Mouse (Mus musculus): ENCODE results near the gene Zfp90. TPM values are rescaled to one million over a fixed set of nuclear protein-coding genes. Genes with fewer than 3 reads are reported as not detected.
A peak's percentile ranks its signal among the peaks of the same experiment; 100 is the strongest.
"Not testable (repeated sequence)": the region's sequence is repeated elsewhere in the genome, so short reads cannot be mapped to it uniquely, and the experiment has no call there.

Zfp90 gene
- total RNA-seq (2021) = 1 to 10 TPM; 2.8 to 3.2 TPM
- long read RNA-seq, experiment 1, partial matches to known transcripts = 0 of 1 reads
- long read RNA-seq, experiment 1, other reads (novel, unspliced or antisense) = 0 of 1 reads
- long read RNA-seq, experiment 2, partial matches to known transcripts = 0 of 1 reads
- long read RNA-seq, experiment 2, other reads (novel, unspliced or antisense) = 0 of 1 reads

GRCm38 (mm10) chr8:106415182-106415971, at the start of gene Zfp90:
Zfp90 (plus strand) TSS chr8:106415327.
- DNase-seq = peak; percentile 93 to 96

GRCm38 (mm10) chr8:106368501-106368900, 46.6 kb upstream of the Zfp90 start:
- no peak for DNase-seq

- DNase-seq = no peak
Observed at GRCm38 (mm10) chr8:106369069-106369468, 46.1 kb upstream of the Zfp90 start.

DNA sequence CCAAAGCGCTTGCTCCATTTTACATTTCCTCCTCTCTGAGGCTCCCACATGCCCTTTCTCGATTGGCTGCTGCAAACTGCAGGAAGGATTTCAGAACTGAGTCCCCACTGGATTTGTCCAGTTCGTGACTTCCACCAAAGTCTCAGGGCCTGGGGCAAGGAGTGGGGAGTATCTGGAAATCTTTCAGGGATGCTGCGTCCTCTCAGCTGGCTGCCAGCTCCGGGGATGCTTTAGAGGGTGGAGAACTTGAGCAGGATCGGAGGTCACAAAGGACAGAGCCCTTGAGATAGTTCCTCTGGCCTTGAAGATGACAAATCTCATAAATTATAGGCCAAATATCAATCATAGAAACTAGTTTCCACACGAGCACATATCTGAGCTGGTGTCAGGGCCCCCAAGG, 39.2 kb upstream of the Zfp90 start:
- no peak for DNase-seq

DNA sequence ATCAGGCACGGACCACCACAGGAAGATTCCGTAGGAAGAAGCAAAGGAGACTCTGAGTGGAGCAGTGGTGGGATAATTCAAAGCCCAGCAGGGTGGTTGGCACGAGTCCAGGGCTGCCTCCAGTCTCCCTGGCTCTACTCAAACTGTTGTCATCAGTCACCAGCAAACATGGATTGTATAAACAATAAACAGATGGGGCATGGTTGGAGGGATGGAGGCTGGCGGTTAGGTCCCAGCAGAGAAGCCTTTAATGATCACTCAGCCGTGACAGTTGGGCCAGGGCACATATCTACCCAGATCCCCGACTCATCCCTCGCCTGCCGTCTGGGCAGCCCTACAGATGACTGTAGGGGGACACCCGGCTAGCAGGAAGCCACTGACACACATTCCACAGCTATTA, 38.3 kb upstream of the Zfp90 start:
- DNase-seq = no peak

- peak; percentile 61 to 79 for DNase-seq
Observed at GRCm38 (mm10) chr8:106378501-106379048, 36.6 kb upstream of the Zfp90 start.

DNA sequence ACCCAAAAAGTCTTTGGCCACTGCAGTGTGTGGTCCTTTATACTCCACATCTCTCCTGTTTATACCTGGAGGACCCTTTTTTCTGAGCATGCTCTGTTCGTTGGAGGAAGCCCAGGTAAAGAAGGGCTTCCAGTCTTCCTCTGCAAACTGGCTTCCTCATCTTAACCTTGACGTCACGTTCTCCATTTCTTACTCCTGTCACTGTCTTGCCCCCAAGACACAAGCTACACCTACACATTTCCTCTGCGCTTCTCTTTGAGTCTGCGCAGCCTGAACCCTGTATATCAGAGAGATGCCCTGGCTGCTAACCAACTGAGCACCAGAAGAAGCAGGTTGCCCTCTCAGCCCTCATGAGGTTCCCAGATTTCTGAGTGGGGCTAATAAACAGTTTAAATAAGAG, 35.8 kb upstream of the Zfp90 start:
- no peak for DNase-seq

GRCm38 (mm10) chr8:106381026-106381425, 34.1 kb upstream of the Zfp90 start:
- no peak for DNase-seq

DNA sequence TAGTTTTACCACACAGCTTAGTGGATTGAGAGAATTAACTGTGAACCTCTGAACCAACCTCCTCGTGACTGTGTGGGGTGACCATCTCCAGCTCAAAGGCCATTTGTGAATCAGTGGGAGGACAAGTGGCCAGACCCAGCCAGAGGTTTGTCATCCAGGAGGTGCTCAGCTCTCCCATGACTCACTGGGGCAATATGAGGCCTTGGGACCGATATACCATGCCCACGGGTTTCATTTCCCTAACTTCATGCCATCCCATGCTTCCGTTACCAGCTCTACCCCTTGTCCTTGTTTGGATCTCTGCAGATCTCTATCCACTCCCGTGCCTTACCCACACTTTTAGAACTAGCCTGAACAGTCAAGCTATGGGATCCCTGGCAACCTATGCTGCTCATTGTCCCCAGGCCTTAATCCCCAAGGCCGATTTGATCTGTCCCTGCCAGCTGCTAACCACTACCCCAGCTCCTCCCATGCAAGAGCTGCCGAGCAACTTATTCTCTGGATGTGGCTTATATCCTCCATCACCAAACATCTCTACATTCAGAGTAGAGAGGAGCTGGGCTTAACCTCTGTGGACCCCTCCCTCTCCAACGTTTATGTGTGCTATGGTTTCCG, 27.2 kb upstream of the Zfp90 start:
- peak in 1 of 2 experiments; percentile 10 for DNase-seq

DNA sequence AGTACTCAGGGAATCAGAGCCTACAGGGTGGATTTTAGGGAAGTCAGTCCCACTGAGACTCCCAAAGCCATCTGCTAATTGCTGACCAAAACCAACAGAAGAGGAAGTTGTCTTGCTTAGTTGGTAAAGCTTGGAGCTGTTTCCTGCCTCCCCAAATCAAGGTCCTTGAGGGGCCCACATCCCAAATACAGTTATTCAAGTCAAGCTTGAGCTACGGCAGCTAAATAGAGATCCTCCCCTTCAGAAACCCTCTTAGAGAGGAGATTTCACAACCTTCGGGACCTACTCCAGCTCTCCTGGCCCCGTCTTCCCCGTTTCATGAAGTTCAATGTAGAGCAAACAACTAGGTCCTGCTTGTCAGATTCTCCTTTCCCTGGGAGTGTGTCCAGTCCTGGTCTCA, 20.6 kb upstream of the Zfp90 start:
- DNase-seq = peak; percentile 83 to 85

DNA sequence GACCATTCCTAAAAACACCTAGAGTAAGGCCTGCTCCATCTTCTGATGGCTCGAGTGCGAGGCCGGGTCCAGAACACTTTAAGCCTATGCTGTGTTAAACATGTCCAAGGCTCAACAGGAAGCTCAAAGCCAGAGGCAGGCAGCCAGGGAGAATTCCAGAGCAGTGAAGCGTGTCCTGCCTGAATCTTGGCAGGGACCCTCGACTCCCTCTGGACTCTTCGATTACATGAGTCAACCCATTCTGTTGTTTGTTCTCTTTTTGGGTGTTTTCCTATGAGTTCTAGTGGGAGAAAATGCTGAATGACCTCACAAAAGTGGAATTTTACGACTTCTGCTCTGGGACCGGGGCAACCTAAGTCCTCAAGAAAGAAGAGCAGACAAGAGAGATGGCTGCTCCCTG, 15.4 kb upstream of the Zfp90 start:
- peak; percentile 88 to 95 for DNase-seq

- DNase-seq = no peak
Observed at GRCm38 (mm10) chr8:106400181-106400580, 14.9 kb upstream of the Zfp90 start.

- peak; percentile 73 to 84 for DNase-seq
Observed at GRCm38 (mm10) chr8:106403246-106403933, 11.7 kb upstream of the Zfp90 start.

DNA sequence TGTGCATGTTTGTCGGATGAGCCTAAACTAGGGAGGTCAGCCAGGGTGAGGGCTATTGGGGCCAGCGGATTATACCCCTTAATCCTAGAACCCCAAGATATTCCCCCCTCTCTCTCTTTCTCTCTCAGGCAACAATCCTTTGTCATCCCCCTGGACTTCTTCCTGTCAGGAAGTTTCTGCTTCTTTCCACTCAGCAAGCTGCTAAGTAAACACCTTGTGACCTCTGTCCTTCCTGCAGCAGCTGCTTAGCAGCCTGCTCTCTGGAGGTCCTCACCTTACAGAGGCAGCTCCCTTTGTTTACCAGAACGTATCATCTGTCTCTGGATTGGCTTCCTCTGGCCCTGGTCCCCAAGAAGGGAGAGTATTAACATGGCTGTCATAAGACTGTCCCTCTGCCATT, 10.3 kb upstream of the Zfp90 start:
- DNase-seq = peak in 1 of 2 experiments; percentile 14

- DNase-seq = peak; percentile 57 to 62
Observed at GRCm38 (mm10) chr8:106405810-106406209, 9.3 kb upstream of the Zfp90 start.

GRCm38 (mm10) chr8:106410055-106410454, 5.1 kb upstream of the Zfp90 start:
- no peak for DNase-seq

DNA sequence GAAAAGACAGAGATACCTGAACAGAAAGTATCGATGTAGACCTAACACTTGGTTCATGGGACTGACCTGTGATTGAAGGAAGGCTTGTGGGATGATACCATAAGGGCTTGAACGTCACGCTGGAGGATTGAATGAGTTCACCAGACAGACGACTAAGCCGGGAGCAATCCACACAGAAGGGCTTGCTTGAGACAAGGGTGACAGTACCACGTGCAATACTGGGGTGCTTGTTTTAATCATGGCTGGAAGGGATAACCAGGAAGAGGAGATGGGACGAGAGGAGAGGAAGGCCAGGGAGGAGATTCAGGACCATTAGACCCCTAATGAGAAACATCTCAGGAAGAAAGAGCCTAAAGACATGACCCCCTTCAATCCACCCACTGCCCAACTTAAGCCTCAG, 4.6 kb upstream of the Zfp90 start:
- no peak for DNase-seq

- peak; percentile 56 to 78 for DNase-seq
Observed at GRCm38 (mm10) chr8:106411783-106412451, 3.2 kb upstream of the Zfp90 start.

DNA sequence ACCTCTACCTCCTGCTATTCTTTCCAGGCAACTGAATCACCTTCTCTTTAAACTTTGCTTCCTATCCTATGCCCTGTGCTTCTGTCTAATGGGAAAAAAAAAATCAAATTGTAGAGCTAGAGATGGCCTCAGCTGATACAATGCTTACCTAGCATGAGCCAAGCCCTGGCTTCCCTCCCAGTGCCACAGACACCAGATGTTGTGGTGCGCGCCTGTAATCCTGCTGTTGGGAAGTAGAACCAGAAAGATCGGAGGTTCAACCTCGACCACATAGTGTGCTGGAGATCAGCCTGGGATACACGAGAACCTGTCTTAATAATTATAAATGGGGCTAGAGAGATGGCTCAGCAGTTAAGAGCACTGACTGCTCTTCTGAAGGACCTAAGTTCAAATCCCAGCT, 2.6 kb downstream of the Zfp90 start:
- no peak for DNase-seq

GRCm38 (mm10) chr8:106431088-106431487, 16.0 kb downstream of the Zfp90 start:
- no peak for DNase-seq

DNA sequence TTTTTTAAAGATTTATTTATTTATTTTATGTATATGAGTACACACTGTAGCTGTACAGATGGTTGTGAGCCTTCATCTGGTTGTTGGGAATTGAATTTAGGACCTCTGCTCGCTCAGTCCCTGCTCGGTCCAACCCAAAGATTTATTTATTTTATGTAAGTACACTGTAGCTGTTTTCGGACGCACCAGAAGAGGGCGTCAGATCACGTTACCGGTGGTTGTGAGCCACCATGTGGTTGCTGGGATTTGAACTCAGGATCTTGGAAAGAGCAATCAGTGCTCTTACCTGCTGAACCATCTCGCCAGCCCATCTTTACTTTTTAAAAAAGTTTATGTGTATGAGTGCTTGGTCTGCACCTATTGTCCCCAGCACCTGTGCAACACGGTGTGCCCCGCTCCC, 16.8 kb downstream of the Zfp90 start:
- DNase-seq = not testable (repeated sequence)

Data from heart, adult 18-20 months (tissue).